Mouse (Mus musculus) spleen, adult 2 months (tissue): Measurements from ENCODE around the gene Abcc8.

Experiments used
- CTCF ChIP-seq: fragments of 200-500 bp; IDR thresholded peaks from 2 replicates; pipeline ENCODE4 v1.5.1; 2011; ENCODE audit warnings: mild to moderate bottlenecking, inconsistent platforms; ENCODE audit not compliant: insufficient read depth, insufficient read length, insufficient replicate concordance; ENCODE audit errors: extremely low read depth
- POLR2A ChIP-seq: fragments of 200-500 bp; IDR thresholded peaks from 2 replicates; pipeline ENCODE4 v1.6.1; 2011; ENCODE audit warnings: low read depth, low read length, inconsistent platforms

DNA sequence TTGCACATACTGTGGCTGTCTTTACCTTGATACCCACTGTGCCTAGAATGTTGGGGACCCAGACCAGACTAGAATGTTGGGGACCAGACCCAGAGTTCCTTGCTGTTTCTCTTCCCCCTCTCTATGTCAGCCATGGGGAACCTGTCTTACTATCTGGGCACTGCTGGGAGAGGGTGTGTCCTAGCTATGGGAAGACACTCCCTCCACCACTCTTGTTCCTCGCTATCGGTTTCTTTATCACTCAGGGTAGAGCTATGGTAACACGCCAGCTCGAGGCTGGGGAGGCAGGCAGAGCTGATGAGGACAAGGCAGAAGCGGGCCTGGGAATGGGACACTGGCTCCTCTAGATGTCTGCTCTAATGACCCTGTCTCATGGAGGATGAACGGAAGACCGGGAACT, 32.4 kb downstream of the Abcc8 start:
- TF ChIP-seq POLR2A (no peak), CTCF (no peak)
